Mouse (Mus musculus): ENCODE results near the gene Lekr1. TPM values are rescaled to one million over a fixed set of nuclear protein-coding genes. Genes with fewer than 3 reads are reported as not detected.

The Lekr1 gene
- polyA plus RNA-seq, 1 experiment from 2014 or later = 3.4 TPM

- Histone ChIP-seq H3K9ac (ENCODE audit: low read depth, low read length) (no peak overlapping the region), H3K4me1 (replicated peaks; ENCODE audit: control insufficient read depth, insufficient read depth, low read length) (no peaks in the 10 kb centered on the region), H3K4me2 (replicated peaks; ENCODE audit: low read depth) (no peak overlapping the region), H3K4me3 (ENCODE audit: low read depth, low read length) (no peak overlapping the region), H3K27ac (ENCODE audit: low read depth, low read length) (peak overlapping the region; percentile 78), H3K9me3 (ENCODE audit: control insufficient read depth) (no peaks in the 10 kb centered on the region), H3K36me3 (ENCODE audit: control insufficient read depth, insufficient read depth) (no peaks in the 10 kb centered on the region), H3K27me3 (replicated peaks; ENCODE audit: control insufficient read depth, insufficient read depth, low read length) (no peaks in the 10 kb centered on the region)
- TF ChIP-seq CTCF (IDR thresholded peaks at IDR 0.05; ENCODE audit: low read depth) = no peak
- peak; percentile 62; the same call in 1 of the 2 replicates for ATAC-seq
- WGBS = 77% methylated on average over 4 of the region's 4 CpGs
These were observed 56.9 kb downstream of the Lekr1 start for GRCm38 (mm10) chr3:65722897-65723296.

DNA sequence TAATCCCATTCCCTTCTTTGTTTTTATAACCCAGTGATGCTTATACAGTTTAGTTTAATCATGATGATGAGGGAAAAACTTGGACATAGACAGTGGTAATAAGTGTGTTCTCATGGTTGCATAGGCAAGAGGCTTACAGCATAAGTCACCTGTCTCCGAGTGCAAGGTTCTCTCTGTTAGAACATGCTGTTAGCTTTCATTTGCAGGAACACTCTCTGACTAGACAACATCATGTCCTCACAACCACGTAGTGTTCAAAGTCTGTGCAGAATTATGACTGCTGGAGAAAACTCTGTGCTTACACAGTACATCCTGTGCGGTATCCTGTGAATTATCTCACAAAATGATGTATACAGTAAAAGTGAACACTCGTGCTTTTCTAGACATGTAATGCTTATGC, 57.6 kb downstream of the Lekr1 start:
- Histone ChIP-seq H3K36me3 (ENCODE audit: control insufficient read depth, insufficient read depth) (no peaks in the 10 kb centered on the region), H3K4me2 (replicated peaks; ENCODE audit: low read depth) (no peak overlapping the region), H3K27me3 (replicated peaks; ENCODE audit: control insufficient read depth, insufficient read depth, low read length) (no peaks in the 10 kb centered on the region), H3K4me1 (replicated peaks; ENCODE audit: control insufficient read depth, insufficient read depth, low read length) (no peaks in the 10 kb centered on the region), H3K9me3 (ENCODE audit: control insufficient read depth) (no peaks in the 10 kb centered on the region), H3K27ac (ENCODE audit: low read depth, low read length) (no peak overlapping the region), H3K4me3 (ENCODE audit: low read depth, low read length) (no peak overlapping the region), H3K9ac (ENCODE audit: low read depth, low read length) (no peak overlapping the region)
- TF ChIP-seq CTCF (IDR thresholded peaks at IDR 0.05; ENCODE audit: low read depth) = no peak
- 65% methylated on average over 4 of the region's 4 CpGs for WGBS
- ATAC-seq = peak; percentile 99

GRCm38 (mm10) chr3:65737816-65738215, 71.8 kb downstream of the Lekr1 start:
- WGBS = 77% methylated on average over 4 of the region's 4 CpGs

GRCm38 (mm10) chr3:65744936-65745335, 78.9 kb downstream of the Lekr1 start:
- ATAC-seq = no peak

More at GRCm38 (mm10) chr3:65737816-65738215, 71.8 kb downstream of the Lekr1 start:
- H3K36me3 ChIP-seq (ENCODE audit: control insufficient read depth, insufficient read depth) = no peaks in the 10 kb centered on the region
- H3K4me1 ChIP-seq (replicated peaks; ENCODE audit: control insufficient read depth, insufficient read depth, low read length) = no peaks in the 10 kb centered on the region
- no peak overlapping the region for H3K4me3 ChIP-seq (ENCODE audit: low read depth, low read length)
- H3K4me2 ChIP-seq (replicated peaks; ENCODE audit: low read depth) = no peak overlapping the region
- no peaks in the 10 kb centered on the region for H3K27me3 ChIP-seq (replicated peaks; ENCODE audit: control insufficient read depth, insufficient read depth, low read length)
- no peak overlapping the region for H3K9ac ChIP-seq (ENCODE audit: low read depth, low read length)
- no peaks in the 10 kb centered on the region for H3K9me3 ChIP-seq (ENCODE audit: control insufficient read depth)
- no peak for ATAC-seq
- no peak for TF ChIP-seq CTCF (IDR thresholded peaks at IDR 0.05; ENCODE audit: low read depth)
- H3K27ac ChIP-seq (ENCODE audit: low read depth, low read length) = no peak overlapping the region

DNA sequence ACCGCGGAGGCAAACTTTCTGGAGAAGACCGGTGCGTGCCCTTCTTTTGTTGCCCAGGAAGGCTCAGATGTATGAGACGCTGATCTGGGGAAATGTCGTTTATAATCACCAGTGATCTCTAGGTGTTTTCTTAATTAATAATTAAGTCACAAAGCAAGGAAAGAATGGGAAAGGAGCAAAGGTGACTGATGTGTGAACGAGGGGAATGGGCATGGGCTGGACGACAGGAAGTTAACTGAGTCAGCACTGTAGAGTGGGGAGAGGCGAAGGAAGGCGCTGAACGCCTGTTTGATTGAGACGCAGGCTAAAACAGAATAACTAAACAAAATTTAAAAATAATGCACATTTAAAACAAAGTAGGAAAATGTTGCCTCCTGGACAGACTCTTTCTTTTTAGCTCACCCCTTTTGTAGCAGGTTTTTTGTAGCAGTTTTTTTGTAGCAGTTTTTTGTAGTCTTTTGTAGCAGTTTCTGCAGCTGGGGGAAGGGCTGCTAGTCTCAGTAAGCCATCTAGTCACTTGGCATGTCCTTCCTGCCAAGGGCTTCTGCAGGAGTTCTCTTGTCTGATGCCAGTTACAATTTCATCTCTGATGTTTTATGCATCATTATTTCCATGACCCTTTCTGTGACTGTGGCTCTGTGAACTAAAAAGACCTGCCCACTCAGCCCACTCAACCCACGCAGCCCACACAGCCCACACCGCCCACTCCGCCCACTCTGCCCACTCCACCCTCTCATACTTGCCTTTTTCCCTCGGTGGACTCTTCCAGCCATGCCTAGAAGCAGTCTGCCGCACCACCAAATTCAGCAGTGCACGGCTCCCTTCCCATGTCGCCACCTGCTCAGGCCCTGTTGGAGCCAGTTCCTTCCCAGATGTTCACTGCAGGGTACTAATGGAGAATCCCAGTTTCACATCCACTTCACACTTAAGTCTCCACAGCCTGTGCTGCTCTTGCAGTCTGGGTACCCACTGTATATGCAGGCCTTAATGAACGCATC, 98.8 kb downstream of the Lekr1 start:
- TF ChIP-seq CTCF (IDR thresholded peaks at IDR 0.05; ENCODE audit: low read depth) = no peak
- H3K27ac ChIP-seq (ENCODE audit: low read depth, low read length) = no peak overlapping the region
- 75% methylated on average over 20 of the region's 20 CpGs for WGBS
- peaks cover 4% of the 10 kb centered on the region for H3K4me1 ChIP-seq (replicated peaks; ENCODE audit: control insufficient read depth, insufficient read depth, low read length)
- no peaks in the 10 kb centered on the region for H3K36me3 ChIP-seq (ENCODE audit: control insufficient read depth, insufficient read depth)
- no peaks in the 10 kb centered on the region for H3K9me3 ChIP-seq (ENCODE audit: control insufficient read depth)
- H3K9ac ChIP-seq (ENCODE audit: low read depth, low read length) = no peak overlapping the region
- no peak for ATAC-seq
- H3K4me3 ChIP-seq (ENCODE audit: low read depth, low read length) = no peak overlapping the region
- no peak overlapping the region for H3K4me2 ChIP-seq (replicated peaks; ENCODE audit: low read depth)
- no peaks in the 10 kb centered on the region for H3K27me3 ChIP-seq (replicated peaks; ENCODE audit: control insufficient read depth, insufficient read depth, low read length)

More at GRCm38 (mm10) chr3:65744936-65745335, 78.9 kb downstream of the Lekr1 start:
- no peaks in the 10 kb centered on the region for H3K27me3 ChIP-seq (replicated peaks; ENCODE audit: control insufficient read depth, insufficient read depth, low read length)
- no peaks in the 10 kb centered on the region for H3K4me1 ChIP-seq (replicated peaks; ENCODE audit: control insufficient read depth, insufficient read depth, low read length)
- H3K9me3 ChIP-seq (ENCODE audit: control insufficient read depth) = no peaks in the 10 kb centered on the region
- 77% methylated on average over 4 of the region's 4 CpGs for WGBS
- H3K9ac ChIP-seq (ENCODE audit: low read depth, low read length) = no peak overlapping the region
- TF ChIP-seq CTCF (IDR thresholded peaks at IDR 0.05; ENCODE audit: low read depth) = no peak
- no peaks in the 10 kb centered on the region for H3K36me3 ChIP-seq (ENCODE audit: control insufficient read depth, insufficient read depth)
- no peak overlapping the region for H3K27ac ChIP-seq (ENCODE audit: low read depth, low read length)
- no peak overlapping the region for H3K4me3 ChIP-seq (ENCODE audit: low read depth, low read length)
- no peak overlapping the region for H3K4me2 ChIP-seq (replicated peaks; ENCODE audit: low read depth)

DNA sequence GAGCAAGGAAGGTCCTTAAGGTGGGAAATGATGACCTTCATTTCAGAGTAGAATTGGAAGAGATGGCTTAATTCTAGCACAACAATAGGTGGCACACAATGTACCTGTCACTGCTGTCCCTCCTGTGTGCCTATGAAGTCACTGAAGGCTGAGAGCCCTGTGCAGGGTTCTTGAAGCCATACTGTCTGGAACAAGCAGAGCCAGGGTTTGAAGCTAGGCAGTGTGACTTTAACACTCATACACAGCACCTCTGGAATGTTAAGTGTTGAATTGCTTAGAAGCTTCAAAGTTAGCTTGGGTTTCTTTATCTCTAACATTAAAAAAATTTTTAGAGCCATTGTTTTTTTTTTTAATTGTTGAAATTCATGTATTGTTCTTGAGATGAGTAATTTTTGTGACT, 100.4 kb downstream of the Lekr1 start:
- no peak overlapping the region for H3K4me3 ChIP-seq (ENCODE audit: low read depth, low read length)
- no peak overlapping the region for H3K27ac ChIP-seq (ENCODE audit: low read depth, low read length)
- no peaks in the 10 kb centered on the region for H3K9me3 ChIP-seq (ENCODE audit: control insufficient read depth)
- no peak overlapping the region for H3K4me2 ChIP-seq (replicated peaks; ENCODE audit: low read depth)
- TF ChIP-seq CTCF (IDR thresholded peaks at IDR 0.05; ENCODE audit: low read depth) = no peak
- no peak for ATAC-seq
- H3K27me3 ChIP-seq (replicated peaks; ENCODE audit: control insufficient read depth, insufficient read depth, low read length) = no peaks in the 10 kb centered on the region
- peaks cover 4% of the 10 kb centered on the region for H3K4me1 ChIP-seq (replicated peaks; ENCODE audit: control insufficient read depth, insufficient read depth, low read length)
- H3K36me3 ChIP-seq (ENCODE audit: control insufficient read depth, insufficient read depth) = no peaks in the 10 kb centered on the region
- no peak overlapping the region for H3K9ac ChIP-seq (ENCODE audit: low read depth, low read length)
